Mouse (Mus musculus) lung, postnatal 0 days (tissue): Measurements from ENCODE around the gene Creld1. TPM values are rescaled to one million over a fixed set of nuclear protein-coding genes. Genes with fewer than 3 reads are reported as not detected.

Experiments used
- ATAC-seq: fragments of 200-750 bp; cut with Nextera tagmentation; 2 replicates; pipeline ENCODE4 v1.8.0; 2017; ENCODE audit warnings: moderate library complexity
- DNase-seq: peaks from one replicate; pipeline ENCODE4 v3.0.0-alpha.2; 2016; ENCODE audit warnings: low spot score
- H3K27ac ChIP-seq: fragments of 300-500 bp; sonication (generic); 2 replicates; pipeline ENCODE4 v1.5.1; 2014; ENCODE audit warnings: antibody characterized with exemption, mild to moderate bottlenecking, low read length, mixed read lengths
- H3K27me3 ChIP-seq: fragments of 300-500 bp; sonication (generic); replicated peaks from 2 replicates; pipeline ENCODE4 v1.6.1; 2014; ENCODE audit warnings: low read length, mixed read lengths; ENCODE audit not compliant: insufficient read depth
- H3K36me3 ChIP-seq: fragments of 300-500 bp; sonication (generic); 2 replicates; pipeline ENCODE4 v1.6.1; 2014; ENCODE audit warnings: low read length, mixed read lengths; ENCODE audit not compliant: insufficient read depth
- H3K4me1 ChIP-seq: fragments of 300-500 bp; sonication (generic); 2 replicates; pipeline ENCODE4 v1.6.1; 2014; ENCODE audit warnings: antibody characterized with exemption, low read depth, low read length, mixed read lengths; ENCODE audit not compliant: insufficient read depth
- H3K4me2 ChIP-seq: fragments of 300-500 bp; sonication (generic); replicated peaks from 2 replicates; pipeline ENCODE4 v1.6.1; 2014; ENCODE audit warnings: low read depth, mild to moderate bottlenecking, low read length, moderate library complexity, mixed read lengths
- H3K4me3 ChIP-seq: fragments of 300-500 bp; sonication (generic); 2 replicates; pipeline ENCODE4 v1.5.1; 2014; ENCODE audit warnings: low read depth, low read length
- H3K9ac ChIP-seq: fragments of 300-500 bp; sonication (generic); replicated peaks from 2 replicates; pipeline ENCODE4 v1.6.1; 2014; ENCODE audit warnings: low read depth, mild to moderate bottlenecking
- H3K9me3 ChIP-seq: fragments of 300-500 bp; sonication (generic); 2 replicates; pipeline ENCODE4 v1.6.1; 2016; ENCODE audit warnings: low read length, mixed read lengths
- CTCF ChIP-seq: IDR thresholded peaks from 2 replicates; pipeline ENCODE4 v1.5.1; 2016; ENCODE audit warnings: antibody characterized with exemption, mild to moderate bottlenecking
- EP300 ChIP-seq: IDR thresholded peaks from 2 replicates; pipeline ENCODE4 v1.6.1; 2016; ENCODE audit warnings: antibody characterized with exemption, mild to moderate bottlenecking, control low read depth
- WGBS: fragments of 180-500 bp; shearing (Covaris S2); extraction: QIAGEN DNeasy Blood & Tissue Kit; methylation state at CpG from one replicate; pipeline ENCODE4 v1.1.7; 2014; 5-methylcytosine and 5-hydroxymethylcytosine counted together
- polyA plus RNA-seq: library from polyadenylated mRNA; unstranded; fragments of >200 nt; fragmentation: Nextera tagmentation; extraction: Ambion mirVana; gene quantifications from 2 replicates; pipeline ENCODE4 v1.2.1, GENCODE M21; 2015

Gene Creld1
- polyA plus RNA-seq, 1 experiment from 2014 or later, result 25.5 TPM

GRCm38 (mm10) chr6:113483729-113484128 lies 632 bp downstream of the Creld1 start:
- DNase-seq, result peak; percentile 23
- Histone ChIP-seq H3K9me3 (no peaks in the 10 kb centered on the region), H3K36me3 (no peaks in the 10 kb centered on the region), H3K27ac (peak overlapping the region; percentile 52), H3K4me2 (peak overlapping the region; percentile 68), H3K4me3 (peak overlapping the region; percentile 49), H3K9ac (peak overlapping the region; percentile 37), H3K4me1 (no peaks in the 10 kb centered on the region; the same call in 1 of the 2 replicates), H3K27me3 (no peaks in the 10 kb centered on the region)
- 0 out of 2 replicates have a peak, but pooled peaks have one; percentile 5 for ATAC-seq
- TF ChIP-seq EP300 (no peak), CTCF (peak; percentile 29)
- 10% methylated on average over 10 of the region's 10 CpGs for WGBS

GRCm38 (mm10) chr6:113487125-113487576 lies 4.1 kb downstream of the Creld1 start:
- 36% methylated on average over 7 of the region's 7 CpGs for WGBS
- Histone ChIP-seq H3K27me3 (no peaks in the 10 kb centered on the region), H3K4me2 (no peak overlapping the region), H3K9me3 (no peaks in the 10 kb centered on the region), H3K27ac (peak overlapping the region; percentile 62; the same call in 1 of the 2 replicates), H3K9ac (no peak overlapping the region), H3K4me1 (no peaks in the 10 kb centered on the region; the same call in 1 of the 2 replicates), H3K36me3 (peaks cover 4% of the 10 kb centered on the region; the same call in 1 of the 2 replicates), H3K4me3 (no peak overlapping the region)
- DNase-seq (peak; percentile 91), ATAC-seq (peak; percentile 25; the same call in 1 of the 2 replicates)
- TF ChIP-seq CTCF (no peak), EP300 (no peak)

GRCm38 (mm10) chr6:113489410-113489809 lies 6.3 kb downstream of the Creld1 start:
- H3K36me3 ChIP-seq, result peaks cover 4% of the 10 kb centered on the region; the same call in 1 of the 2 replicates
- H3K27ac ChIP-seq, result no peak overlapping the region
- H3K4me1 ChIP-seq, result no peaks in the 10 kb centered on the region
- no peak overlapping the region for H3K4me3 ChIP-seq
- no peaks in the 10 kb centered on the region for H3K27me3 ChIP-seq
- no peaks in the 10 kb centered on the region for H3K9me3 ChIP-seq
- DNase-seq (no peak), ATAC-seq (no peak)
- no peak overlapping the region for H3K9ac ChIP-seq
- TF ChIP-seq EP300 (no peak), CTCF (no peak)
- WGBS, result 94% methylated on average over 14 of the region's 14 CpGs
- no peak overlapping the region for H3K4me2 ChIP-seq

GRCm38 (mm10) chr6:113492101-113492864 lies 9.2 kb downstream of the Creld1 start:
- TF ChIP-seq EP300 (no peak), CTCF (no peak)
- no peak for DNase-seq

GRCm38 (mm10) chr6:113494258-113494788 lies 11.2 kb downstream of the Creld1 start:
- 0 out of 2 replicates have a peak overlapping the region, but pooled peaks have one; percentile 3 for H3K9ac ChIP-seq
- H3K4me2 ChIP-seq, result peak overlapping the region; percentile 57
- ATAC-seq, result peak; percentile 92
- 2% methylated on average over 48 of the region's 54 CpGs for WGBS
- H3K27me3 ChIP-seq, result no peaks in the 10 kb centered on the region
- H3K4me3 ChIP-seq, result peak overlapping the region; percentile 38
- H3K9me3 ChIP-seq, result no peaks in the 10 kb centered on the region
- no peaks in the 10 kb centered on the region for H3K4me1 ChIP-seq
- TF ChIP-seq EP300 (no peak), CTCF (peak; percentile 80)
- H3K36me3 ChIP-seq, result peaks cover 4% of the 10 kb centered on the region; the same call in 1 of the 2 replicates
- no peak overlapping the region; the same call in 1 of the 2 replicates for H3K27ac ChIP-seq
- DNase-seq, result peak; percentile 85

More at GRCm38 (mm10) chr6:113492101-113492864, 9.2 kb downstream of the Creld1 start:
- Histone ChIP-seq H3K4me1 (no peaks in the 10 kb centered on the region), H3K9ac (no peak overlapping the region), H3K9me3 (no peaks in the 10 kb centered on the region), H3K4me2 (no peak overlapping the region), H3K27ac (no peak overlapping the region), H3K27me3 (no peaks in the 10 kb centered on the region), H3K4me3 (no peak overlapping the region), H3K36me3 (peaks cover 4% of the 10 kb centered on the region; the same call in 1 of the 2 replicates)
- ATAC-seq, result no peak
- WGBS, result 73% methylated on average over 24 of the region's 24 CpGs

- Histone ChIP-seq H3K4me3 (peak overlapping the region; percentile 38), H3K4me1 (no peaks in the 10 kb centered on the region), H3K36me3 (peaks cover 4% of the 10 kb centered on the region; the same call in 1 of the 2 replicates), H3K4me2 (peak overlapping the region; percentile 57), H3K9me3 (no peaks in the 10 kb centered on the region), H3K27ac (no peak overlapping the region), H3K27me3 (no peaks in the 10 kb centered on the region), H3K9ac (no peak overlapping the region)
- TF ChIP-seq EP300, result no peak
- no peak for TF ChIP-seq CTCF
- DNase-seq (no peak), ATAC-seq (no peak)
- WGBS, result 34% methylated on average over 26 of the region's 28 CpGs
These were observed 12.1 kb downstream of the Creld1 start for GRCm38 (mm10) chr6:113495071-113495675.
